Mouse (Mus musculus) heart, adult 2 months (tissue): ENCODE measurements at regions not wholly inside any gene's neighbourhood (a gene's known extent, or its start where the extent isn't known, plus 50 kb on each side); places are given as distances from the start of the nearest gene placed in this dataset.

Experiments
- EP300 ChIP-seq: fragments of 200-500 bp; IDR thresholded peaks from 2 replicates; pipeline ENCODE4 v1.6.1; 2011; ENCODE audit warnings: low read depth, low read length, control low read depth; ENCODE audit not compliant: insufficient read depth
- POLR2A ChIP-seq: fragments of 200-500 bp; IDR thresholded peaks from 2 replicates; pipeline ENCODE4 v1.6.1; 2011; ENCODE audit warnings: mild to moderate bottlenecking, low read depth, low read length, control low read depth; ENCODE audit not compliant: insufficient read depth

DNA sequence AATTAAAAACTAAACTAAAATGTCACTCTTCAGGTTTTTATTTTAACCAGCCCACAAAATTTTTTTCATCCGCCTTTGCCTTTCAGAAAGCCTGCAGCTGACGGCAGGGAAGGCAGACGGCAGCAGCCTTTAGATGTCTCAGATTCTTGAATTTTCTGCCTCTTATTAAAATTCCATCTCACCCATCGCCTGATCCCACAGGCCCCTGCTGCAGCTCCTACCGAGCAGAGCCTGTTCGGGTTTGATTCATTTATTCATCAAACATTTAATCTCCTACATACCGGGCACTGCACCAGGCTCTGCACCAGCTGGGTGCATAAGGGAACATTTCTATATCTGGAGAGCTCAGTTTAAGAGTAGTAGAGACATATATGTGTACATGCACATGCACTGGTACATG is 72.8 kb upstream of the Ldb2 start:
- TF ChIP-seq EP300 (no peak), POLR2A (no peak)
